9 mouse cellular contexts compared by ENCODE assay signal in genomic region chr11:119252854-119253541, GRCm38 (mm10). TPM values are rescaled to one million over a fixed set of nuclear protein-coding genes. Genes with fewer than 3 reads are reported as not detected.
DNase-seq lines count a peak whose midpoint lies in the region; ATAC-seq and TF ChIP-seq lines count a peak whose summit lies in the region.
"Had no signal": no experiment of that assay in that cellular context is flagged by ENCODE, and none has a peak within 500 bp of the region (broad histone marks: within the 10 kb centered on the region; RNA-seq: fewer than 3 reads in every experiment).

No protein-coding gene starts in this region.

- peak; percentile 28; the same call in 1 of the 2 replicates for TF ChIP-seq POLR2A in thymus, adult 2 months (IDR thresholded peaks at IDR 0.05; ENCODE audit: control insufficient read depth, extremely low read depth, insufficient read depth, low read length, poor library complexity)

- intact Hi-C loops in left cerebral cortex, postnatal 25 days (cut with DNase I), result no loop called here

- WGBS in thymus, adult 2 months, result 6% methylated on average over 22 of the region's 22 CpGs
- 6% methylated on average over 22 of the region's 22 CpGs for WGBS in heart, embryonic 14.5 days
- whole genome bisulfite sequencing in limb, embryonic 15.5 days, result 9% methylated on average over 22 of the region's 22 CpGs

- peak; percentile 74 to 80 for DNase-seq in cerebellum, postnatal 14 days
- DNase-seq in cerebellum, adult 9-11 months, result no peak
- peak; percentile 66 for DNase-seq in thymus, adult 2 months
- DNase-seq in thymus, adult 18-20 months, result no peak
- peak; percentile 76 for DNase-seq in naive thymus-derived CD4-positive, alpha-beta T cell, adult 2 months (ENCODE audit: low read depth)
- no peak for DNase-seq in left cerebral cortex, postnatal 25 days (ENCODE audit: low spot score in 2 of 2)

- no peaks in the 10 kb centered on the region for H3K27me3 ChIP-seq in thymus, adult 2 months (ENCODE audit: control insufficient read depth, insufficient read depth, low read length)
- peaks cover 18% of the 10 kb centered on the region for H3K27me3 ChIP-seq in heart, embryonic 14.5 days (ENCODE audit: control insufficient read depth, insufficient read depth, low read length)
- peaks cover 7% of the 10 kb centered on the region; the same call in 1 of the 2 replicates for H3K27me3 ChIP-seq in limb, embryonic 15.5 days

- peak overlapping the region; percentile 18; the same call in 1 of the 2 replicates for H3K9ac ChIP-seq in heart, embryonic 14.5 days (ENCODE audit: low read length)
- H3K9ac ChIP-seq in limb, embryonic 15.5 days, result no peak overlapping the region

- H3K9me3 ChIP-seq in heart, embryonic 14.5 days (ENCODE audit: control insufficient read depth, low read length), result no peaks in the 10 kb centered on the region
- H3K9me3 ChIP-seq in limb, embryonic 15.5 days, result no peaks in the 10 kb centered on the region
- H3K9me3 ChIP-seq: G1E had no signal

- H3K36me3 ChIP-seq in thymus, adult 2 months (ENCODE audit: control insufficient read depth, insufficient read depth, low read length), result no peaks in the 10 kb centered on the region
- H3K36me3 ChIP-seq in heart, embryonic 14.5 days (ENCODE audit: control insufficient read depth, insufficient read depth, low read length), result no peaks in the 10 kb centered on the region
- H3K36me3 ChIP-seq in limb, embryonic 15.5 days, result no peaks in the 10 kb centered on the region
- H3K36me3 ChIP-seq: G1E had no signal

- peak overlapping the region; percentile 52 for H3K4me2 ChIP-seq in heart, embryonic 14.5 days (ENCODE audit: low read length)
- H3K4me2 ChIP-seq in limb, embryonic 15.5 days, result peak overlapping the region; percentile 37

- peaks cover 25% of the 10 kb centered on the region for H3K4me1 ChIP-seq in thymus, adult 2 months (replicated peaks; ENCODE audit: control insufficient read depth, insufficient read depth, low read length)
- H3K4me1 ChIP-seq in heart, embryonic 14.5 days (ENCODE audit: control insufficient read depth in 2 of 2, insufficient read depth in 2 of 2, low read length in 2 of 2), result peaks cover 3 to 12% of the 10 kb centered on the region in 2 experiments; a peak in 2 of 4 replicates
- H3K4me1 ChIP-seq in limb, embryonic 15.5 days, result peaks cover 34% of the 10 kb centered on the region

- peak overlapping the region; percentile 15 for H3K4me3 ChIP-seq in thymus, adult 2 months (ENCODE audit: control insufficient read depth, insufficient read depth, low read length)
- H3K4me3 ChIP-seq in heart, embryonic 14.5 days (ENCODE audit: control insufficient read depth in 1 of 2, insufficient read depth in 1 of 2, low read depth in 1 of 2, low read length in 2 of 2), result peak overlapping the region; percentile 7 to 24; a peak in 2 of 4 replicates
- peak overlapping the region; percentile 8 for H3K4me3 ChIP-seq in limb, embryonic 15.5 days

- peak; percentile 72; the same call in 1 of the 2 replicates for TF ChIP-seq CTCF in thymus, adult 2 months (IDR thresholded peaks at IDR 0.05; ENCODE audit: borderline replicate concordance, control insufficient read depth, extremely low read depth, insufficient read depth, low read length, poor library complexity)

- no peak overlapping the region for H3K27ac ChIP-seq in thymus, adult 2 months (ENCODE audit: control insufficient read depth, insufficient read depth, low read length)
- no peak overlapping the region for H3K27ac ChIP-seq in heart, embryonic 14.5 days (replicated peaks in 1 of 2; ENCODE audit: control insufficient read depth in 1 of 2, insufficient read depth in 1 of 2, low read depth in 2 of 2, low read length in 2 of 2)
- H3K27ac ChIP-seq in limb, embryonic 15.5 days, result no peak overlapping the region

- peak; percentile 45; the same call in 1 of the 2 replicates for ATAC-seq in heart, embryonic 14.5 days (ENCODE audit: insufficient number of reproducible peaks, insufficient read depth, low FRiP score, low read depth)
- ATAC-seq in limb, embryonic 15.5 days (ENCODE audit: insufficient number of reproducible peaks, low FRiP score, low TSS enrichment, low read depth), result no peak

RNA-seq across cellular contexts. Expression of gene Gaa, which starts 14.7 kb away (rescaled TPM):
- polyA plus RNA-seq in thymus, adult 2 months (2012; rRNA removed), result 80.0 and 94.8 TPM in 2 replicates
- polyA plus RNA-seq in heart, embryonic 14.5 days (2014; fragmentation: Nextera tagmentation; extraction: Ambion mirVana), result 73.6 and 75.7 TPM in 2 replicates
- polyA plus RNA-seq in limb, embryonic 15.5 days (2015; fragmentation: Nextera tagmentation; extraction: Ambion mirVana), result 82.0 and 90.8 TPM in 2 replicates
- total RNA-seq in left cerebral cortex, postnatal 25 days (2021), result 100 to 1,000 TPM; 232 to 233 TPM

RNA-seq across cellular contexts. Expression of gene Ccdc40, which starts 24.6 kb away (rescaled TPM):
- polyA plus RNA-seq in thymus, adult 2 months (2012; rRNA removed), result 1.8 and 2.5 TPM in 2 replicates
- 1.8 and 1.9 TPM in 2 replicates for polyA plus RNA-seq in heart, embryonic 14.5 days (2014; fragmentation: Nextera tagmentation; extraction: Ambion mirVana)
- polyA plus RNA-seq in limb, embryonic 15.5 days (2015; fragmentation: Nextera tagmentation; extraction: Ambion mirVana), result 1.9 and 2.2 TPM in 2 replicates
- total RNA-seq in left cerebral cortex, postnatal 25 days (2021), result 1 to 10 TPM in 1 of 2 experiments, under 1 TPM in 1; 0.98 to 1.4 TPM
- polyA plus RNA-seq: G1E had no signal

RNA-seq across cellular contexts. Expression of gene Tbc1d16, which starts 24.7 kb away (rescaled TPM):
- polyA plus RNA-seq in thymus, adult 2 months (2012; rRNA removed), result 10.8 and 12.0 TPM in 2 replicates
- polyA plus RNA-seq in heart, embryonic 14.5 days (2014; fragmentation: Nextera tagmentation; extraction: Ambion mirVana), result 8.7 and 10.3 TPM in 2 replicates
- 17.4 and 18.3 TPM in 2 replicates for polyA plus RNA-seq in limb, embryonic 15.5 days (2015; fragmentation: Nextera tagmentation; extraction: Ambion mirVana)
- 10 to 100 TPM; 32.1 to 40.9 TPM for total RNA-seq in left cerebral cortex, postnatal 25 days (2021)
- polyA plus RNA-seq: G1E had no signal

RNA-seq across cellular contexts. Expression of gene Eif4a3, which starts 46.9 kb away (rescaled TPM):
- 178 and 196 TPM in 2 replicates for polyA plus RNA-seq in thymus, adult 2 months (2012; rRNA removed)
- polyA plus RNA-seq in heart, embryonic 14.5 days (2014; fragmentation: Nextera tagmentation; extraction: Ambion mirVana), result 263 and 280 TPM in 2 replicates
- 314 and 316 TPM in 2 replicates for polyA plus RNA-seq in limb, embryonic 15.5 days (2015; fragmentation: Nextera tagmentation; extraction: Ambion mirVana)
- 10 to 100 TPM; 72.1 to 79.0 TPM for total RNA-seq in left cerebral cortex, postnatal 25 days (2021)

RNA-seq across cellular contexts. Expression of gene Card14, which starts 54.6 kb away (rescaled TPM):
- 0.90 and 0.94 TPM in 2 replicates for polyA plus RNA-seq in thymus, adult 2 months (2012; rRNA removed)
- polyA plus RNA-seq in heart, embryonic 14.5 days (2014; fragmentation: Nextera tagmentation; extraction: Ambion mirVana), result 0.39 and 0.51 TPM in 2 replicates
- polyA plus RNA-seq in limb, embryonic 15.5 days (2015; fragmentation: Nextera tagmentation; extraction: Ambion mirVana), result 5.0 and 5.3 TPM in 2 replicates
- under 1 TPM; 0.14 to 0.18 TPM for total RNA-seq in left cerebral cortex, postnatal 25 days (2021)
- polyA plus RNA-seq: G1E had no signal

Comparison
In these comparisons a context has a peak if more than half of its experiments do, and no peak if none do; other contexts are left out.
1. DNase-seq: peak in cerebellum, postnatal 14 days (2 of 2), thymus, adult 2 months (single experiment) and naive thymus-derived CD4-positive, alpha-beta T cell, adult 2 months (single experiment); none in cerebellum, adult 9-11 months (single experiment), thymus, adult 18-20 months (0 of 2) and left cerebral cortex, postnatal 25 days (0 of 2).
2. Peak in every context shown above with its lines, with median percentiles within 50 percentile points of each other: H3K4me3 ChIP-seq.